27 mouse cellular contexts compared by ENCODE assay signal in the genomic region with DNA sequence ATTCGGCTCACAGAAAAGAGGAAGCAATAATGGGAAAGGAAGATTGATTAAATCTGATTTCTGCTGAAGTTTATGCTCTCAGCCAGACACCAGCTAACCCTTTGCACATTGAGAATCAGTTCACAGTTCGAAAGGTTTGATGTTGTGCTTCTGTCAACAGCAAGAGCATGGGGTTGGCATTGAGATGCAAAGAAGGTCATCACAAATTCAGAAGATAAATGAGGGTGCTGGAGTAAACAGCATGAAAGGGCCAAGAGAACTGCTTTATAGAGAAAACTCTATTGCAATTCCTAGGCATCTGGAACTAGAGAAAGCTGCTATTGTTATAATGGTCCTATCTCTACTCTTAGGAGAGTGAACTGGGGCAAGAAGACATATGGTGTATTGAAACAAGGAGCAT.
DNase-seq lines count a peak whose midpoint lies in the region; ATAC-seq and TF ChIP-seq lines count a peak whose summit lies in the region.
"Had no signal": no experiment of that assay in that cellular context is flagged by ENCODE, and none has a peak within 500 bp of the region (broad histone marks: within the 10 kb centered on the region; RNA-seq: fewer than 3 reads in every experiment).

No protein-coding gene starts in this region.

- H3K27ac ChIP-seq in hindbrain, embryonic 12.5 days: no peak overlapping the region
- no peak overlapping the region for H3K27ac ChIP-seq in hindbrain, embryonic 10.5 days
- H3K27ac ChIP-seq in midbrain, postnatal 0 days (ENCODE audit: low read depth, low read length): 0 out of 2 replicates have a peak overlapping the region, but pooled peaks have one; percentile 13
- H3K27ac ChIP-seq in midbrain, embryonic 15.5 days: no peak overlapping the region
- H3K27ac ChIP-seq in stomach, postnatal 0 days (replicated peaks): no peak overlapping the region
- H3K27ac ChIP-seq: embryonic facial prominence, embryonic 10.5 days; embryonic facial prominence, embryonic 12.5 days; forebrain, embryonic 13.5 days; forebrain, embryonic 15.5 days had no signal

- H3K36me3 ChIP-seq in hindbrain, embryonic 12.5 days: no peaks in the 10 kb centered on the region
- H3K36me3 ChIP-seq in hindbrain, embryonic 10.5 days: no peaks in the 10 kb centered on the region
- no peaks in the 10 kb centered on the region for H3K36me3 ChIP-seq in midbrain, postnatal 0 days (ENCODE audit: insufficient read depth, low read length)
- no peaks in the 10 kb centered on the region for H3K36me3 ChIP-seq in midbrain, embryonic 15.5 days (replicated peaks)
- H3K36me3 ChIP-seq in stomach, postnatal 0 days (ENCODE audit: control insufficient read depth, insufficient read depth, low read length): no peaks in the 10 kb centered on the region
- H3K36me3 ChIP-seq: embryonic facial prominence, embryonic 10.5 days; embryonic facial prominence, embryonic 12.5 days; forebrain, embryonic 15.5 days; G1E had no signal

- no peak overlapping the region for H3K9ac ChIP-seq in hindbrain, embryonic 12.5 days
- H3K9ac ChIP-seq in midbrain, postnatal 0 days (replicated peaks; ENCODE audit: low read length, poor library complexity, severe bottlenecking): no peak overlapping the region
- no peak overlapping the region for H3K9ac ChIP-seq in midbrain, embryonic 15.5 days
- no peak overlapping the region for H3K9ac ChIP-seq in stomach, postnatal 0 days (ENCODE audit: low read length)
- H3K9ac ChIP-seq: embryonic facial prominence, embryonic 12.5 days; forebrain, embryonic 13.5 days; forebrain, embryonic 15.5 days; forebrain, postnatal 0 days had no signal

- no peak for TF ChIP-seq EP300 in stomach, postnatal 0 days (optimal IDR thresholded peaks at IDR 0.05)

- peak; percentile 24 for DNase-seq in embryo, embryonic 10 days (ENCODE audit: low spot score)
- no peak for DNase-seq in embryo, embryonic 9.5 days (ENCODE audit: extremely low spot score)
- DNase-seq in hindbrain, embryonic 10.5 days (ENCODE audit: low spot score): no peak
- no peak for DNase-seq in midbrain, postnatal 0 days (ENCODE audit: low spot score)
- DNase-seq in mesoderm, embryonic 11.5 days (ENCODE audit: low read depth, low spot score): peak; percentile 6
- no peak for DNase-seq in stomach, postnatal 0 days (ENCODE audit: low spot score)
- DNase-seq: adrenal gland, adult 8-10 months; adrenal gland, postnatal 14 days; adrenal gland, postnatal 36 days; B cell, adult 2 months; cerebellum, adult 11-12 months; cerebellum, adult 2 months; cerebellum, adult 9-10 months; cerebellum, postnatal 10 days; cerebellum, postnatal 25 days had no signal

- no peak overlapping the region for H3K4me2 ChIP-seq in hindbrain, embryonic 12.5 days (replicated peaks)
- no peak overlapping the region for H3K4me2 ChIP-seq in midbrain, postnatal 0 days (ENCODE audit: low read depth, low read length, poor library complexity, severe bottlenecking)
- no peak overlapping the region for H3K4me2 ChIP-seq in midbrain, embryonic 15.5 days
- H3K4me2 ChIP-seq in stomach, postnatal 0 days (replicated peaks; ENCODE audit: low read depth): no peak overlapping the region
- H3K4me2 ChIP-seq: embryonic facial prominence, embryonic 12.5 days; forebrain, embryonic 13.5 days; forebrain, embryonic 15.5 days had no signal

- H3K4me1 ChIP-seq in hindbrain, embryonic 12.5 days: no peaks in the 10 kb centered on the region
- no peaks in the 10 kb centered on the region for H3K4me1 ChIP-seq in hindbrain, embryonic 10.5 days (replicated peaks)
- H3K4me1 ChIP-seq in midbrain, postnatal 0 days (ENCODE audit: insufficient read depth, low read length): no peaks in the 10 kb centered on the region
- no peaks in the 10 kb centered on the region for H3K4me1 ChIP-seq in midbrain, embryonic 15.5 days
- H3K4me1 ChIP-seq in stomach, postnatal 0 days (replicated peaks; ENCODE audit: control insufficient read depth, insufficient read depth): no peaks in the 10 kb centered on the region
- H3K4me1 ChIP-seq: embryonic facial prominence, embryonic 10.5 days; embryonic facial prominence, embryonic 12.5 days; forebrain, embryonic 13.5 days; forebrain, embryonic 15.5 days had no signal

- ATAC-seq in hindbrain, embryonic 12.5 days (ENCODE audit: low FRiP score): 0 out of 2 replicates have a peak, but pooled peaks have one; percentile 56
- ATAC-seq in midbrain, postnatal 0 days (ENCODE audit: low FRiP score): no peak
- ATAC-seq in midbrain, embryonic 15.5 days (replicated peaks): no peak
- no peak for ATAC-seq in stomach, postnatal 0 days (ENCODE audit: low FRiP score, low TSS enrichment)
- ATAC-seq: activated CD4-positive, CD25-positive, alpha-beta regulatory T cell, adult 4 months; CD4-positive, CD25-positive, alpha-beta regulatory T cell, adult 4 months; forebrain, embryonic 13.5 days; forebrain, embryonic 15.5 days; forebrain, postnatal 0 days; Patski had no signal

- no peaks in the 10 kb centered on the region for H3K9me3 ChIP-seq in hindbrain, embryonic 12.5 days (replicated peaks)
- H3K9me3 ChIP-seq in hindbrain, embryonic 10.5 days: no peaks in the 10 kb centered on the region
- no peaks in the 10 kb centered on the region for H3K9me3 ChIP-seq in midbrain, postnatal 0 days (ENCODE audit: low read length)
- H3K9me3 ChIP-seq in midbrain, embryonic 15.5 days: no peaks in the 10 kb centered on the region
- no peaks in the 10 kb centered on the region for H3K9me3 ChIP-seq in stomach, postnatal 0 days (ENCODE audit: control insufficient read depth, low read length)
- H3K9me3 ChIP-seq: embryonic facial prominence, embryonic 10.5 days; embryonic facial prominence, embryonic 12.5 days; forebrain, embryonic 13.5 days; forebrain, embryonic 15.5 days; G1E had no signal

- no peak for TF ChIP-seq CTCF in midbrain, postnatal 0 days (IDR thresholded peaks at IDR 0.05)
- no peak for TF ChIP-seq CTCF in stomach, postnatal 0 days (IDR thresholded peaks at IDR 0.05; ENCODE audit: low read depth)

- 36% methylated on average over 2 of the region's 2 CpGs for WGBS in hindbrain, embryonic 12.5 days
- WGBS in hindbrain, embryonic 10.5 days: 73% methylated on average over 2 of the region's 2 CpGs
- WGBS in midbrain, postnatal 0 days: 59% methylated on average over 2 of the region's 2 CpGs
- 57% methylated on average over 2 of the region's 2 CpGs for whole genome bisulfite sequencing in midbrain, embryonic 15.5 days
- WGBS in stomach, postnatal 0 days: 68% methylated on average over 2 of the region's 2 CpGs

- no peak overlapping the region for H3K4me3 ChIP-seq in hindbrain, embryonic 12.5 days
- H3K4me3 ChIP-seq in hindbrain, embryonic 10.5 days: no peak overlapping the region
- no peak overlapping the region for H3K4me3 ChIP-seq in midbrain, postnatal 0 days (ENCODE audit: low read depth, low read length)
- H3K4me3 ChIP-seq in midbrain, embryonic 15.5 days: no peak overlapping the region
- no peak overlapping the region for H3K4me3 ChIP-seq in stomach, postnatal 0 days (ENCODE audit: low read depth, low read length)
- H3K4me3 ChIP-seq: embryonic facial prominence, embryonic 10.5 days; embryonic facial prominence, embryonic 12.5 days; forebrain, embryonic 13.5 days; forebrain, embryonic 15.5 days had no signal

- no peaks in the 10 kb centered on the region for H3K27me3 ChIP-seq in hindbrain, embryonic 12.5 days
- no peaks in the 10 kb centered on the region for H3K27me3 ChIP-seq in hindbrain, embryonic 10.5 days (ENCODE audit: insufficient read depth, poor library complexity, severe bottlenecking)
- no peaks in the 10 kb centered on the region for H3K27me3 ChIP-seq in midbrain, postnatal 0 days (ENCODE audit: insufficient read depth, low read length)
- H3K27me3 ChIP-seq in midbrain, embryonic 15.5 days (replicated peaks): no peaks in the 10 kb centered on the region
- no peaks in the 10 kb centered on the region for H3K27me3 ChIP-seq in stomach, postnatal 0 days (ENCODE audit: control insufficient read depth, insufficient read depth, low read length)
- H3K27me3 ChIP-seq: CH12.LX; embryonic facial prominence, embryonic 12.5 days; forebrain, embryonic 13.5 days; forebrain, embryonic 15.5 days; Patski had no signal

Comparison
In these comparisons a context has a peak if more than half of its experiments do, and no peak if none do; other contexts are left out.
1. DNase-seq: peak in embryo, embryonic 10 days (single experiment) and mesoderm, embryonic 11.5 days (single experiment); none in embryo, embryonic 9.5 days (single experiment), hindbrain, embryonic 10.5 days (single experiment), midbrain, postnatal 0 days (single experiment) and stomach, postnatal 0 days (single experiment).